Comparison of ENCODE assay signal across 8 mouse cellular contexts in genomic region chr9:31281663-31282015, GRCm38 (mm10). TPM values are rescaled to one million over a fixed set of nuclear protein-coding genes. Genes with fewer than 3 reads are reported as not detected.
DNase-seq lines count a peak whose midpoint lies in the region; ATAC-seq and TF ChIP-seq lines count a peak whose summit lies in the region.

No protein-coding gene starts in this region.

- ATAC-seq in heart, embryonic 13.5 days (ENCODE audit: extremely low read depth, insufficient number of reproducible peaks, low FRiP score, low TSS enrichment) = no peak
- no peak for ATAC-seq in limb, embryonic 14.5 days (ENCODE audit: low FRiP score, low read depth)
- no peak for ATAC-seq in midbrain, postnatal 0 days (ENCODE audit: low FRiP score)
- no peak for ATAC-seq in erythroid progenitor cell, adult 5-6 weeks (replicated peaks; ENCODE audit: low FRiP score, poor library complexity, severe bottlenecking)

- peak overlapping the region; percentile 72 for H3K4me2 ChIP-seq in heart, embryonic 13.5 days
- H3K4me2 ChIP-seq in limb, embryonic 14.5 days (replicated peaks; ENCODE audit: low read depth, low read length, severe bottlenecking) = peak overlapping the region; percentile 70
- H3K4me2 ChIP-seq in midbrain, postnatal 0 days (ENCODE audit: low read depth, low read length, poor library complexity, severe bottlenecking) = peak overlapping the region; percentile 82

- H3K4me3 ChIP-seq in heart, embryonic 13.5 days = peak overlapping the region; percentile 87
- peak overlapping the region; percentile 88 for H3K4me3 ChIP-seq in bone marrow, adult 2 months (replicated peaks; ENCODE audit: control insufficient read depth, low read depth, low read length)
- peak overlapping the region; percentile 84 for H3K4me3 ChIP-seq in limb, embryonic 14.5 days (replicated peaks; ENCODE audit: low read length)
- peak overlapping the region; percentile 83 for H3K4me3 ChIP-seq in midbrain, postnatal 0 days (ENCODE audit: low read depth, low read length)

- H3K27ac ChIP-seq in heart, embryonic 13.5 days (replicated peaks) = peak overlapping the region; percentile 98
- H3K27ac ChIP-seq in bone marrow, adult 2 months (ENCODE audit: control insufficient read depth, insufficient read depth, low read depth, low read length, poor library complexity) = peak overlapping the region; percentile 3; the same call in 1 of the 2 replicates
- peak overlapping the region; percentile 99 for H3K27ac ChIP-seq in limb, embryonic 14.5 days (replicated peaks; ENCODE audit: low read depth, low read length)
- H3K27ac ChIP-seq in midbrain, postnatal 0 days (ENCODE audit: low read depth, low read length) = peak overlapping the region; percentile 100

- no peak for DNase-seq in heart, postnatal 4 days
- DNase-seq in forelimb bud, embryonic 11.5 days (ENCODE audit: low read depth, low spot score) = peak; percentile 18
- DNase-seq in limb, embryonic 14.5 days (ENCODE audit: low spot score) = peak; percentile 15
- peak; percentile 49 for DNase-seq in midbrain, postnatal 0 days (ENCODE audit: low spot score)
- DNase-seq in urinary bladder, adult 18-20 months (ENCODE audit: low spot score in 2 of 2) = no peak

- H3K9ac ChIP-seq in heart, embryonic 13.5 days = peak overlapping the region; percentile 98
- H3K9ac ChIP-seq in limb, embryonic 14.5 days (ENCODE audit: low read depth, low read length, severe bottlenecking) = peak overlapping the region; percentile 98
- H3K9ac ChIP-seq in midbrain, postnatal 0 days (replicated peaks; ENCODE audit: low read length, poor library complexity, severe bottlenecking) = peak overlapping the region; percentile 98

- no peaks in the 10 kb centered on the region for H3K9me3 ChIP-seq in heart, embryonic 13.5 days
- H3K9me3 ChIP-seq in limb, embryonic 14.5 days (ENCODE audit: control insufficient read depth, low read length) = no peaks in the 10 kb centered on the region
- no peaks in the 10 kb centered on the region for H3K9me3 ChIP-seq in midbrain, postnatal 0 days (ENCODE audit: low read length)

- peaks cover 27% of the 10 kb centered on the region for H3K4me1 ChIP-seq in heart, embryonic 13.5 days
- no peaks in the 10 kb centered on the region for H3K4me1 ChIP-seq in bone marrow, adult 2 months (ENCODE audit: control insufficient read depth, insufficient read depth, low read length)
- H3K4me1 ChIP-seq in limb, embryonic 14.5 days (ENCODE audit: control insufficient read depth, insufficient read depth, low read length) = peaks cover 21% of the 10 kb centered on the region
- peaks cover 11% of the 10 kb centered on the region for H3K4me1 ChIP-seq in midbrain, postnatal 0 days (ENCODE audit: insufficient read depth, low read length)

- H3K27me3 ChIP-seq in heart, embryonic 13.5 days (replicated peaks) = no peaks in the 10 kb centered on the region
- no peaks in the 10 kb centered on the region for H3K27me3 ChIP-seq in limb, embryonic 14.5 days (ENCODE audit: control insufficient read depth, insufficient read depth, low read length)
- H3K27me3 ChIP-seq in midbrain, postnatal 0 days (ENCODE audit: insufficient read depth, low read length) = no peaks in the 10 kb centered on the region

- H3K36me3 ChIP-seq in heart, embryonic 13.5 days = no peaks in the 10 kb centered on the region
- H3K36me3 ChIP-seq in limb, embryonic 14.5 days (ENCODE audit: control insufficient read depth, insufficient read depth, low read length) = no peaks in the 10 kb centered on the region
- H3K36me3 ChIP-seq in midbrain, postnatal 0 days (ENCODE audit: insufficient read depth, low read length) = no peaks in the 10 kb centered on the region

- WGBS in heart, embryonic 13.5 days = 8% methylated on average over 11 of the region's 11 CpGs
- 5% methylated on average over 11 of the region's 11 CpGs for WGBS in bone marrow, adult 2 months
- WGBS in limb, embryonic 14.5 days = 3% methylated on average over 11 of the region's 11 CpGs
- WGBS in midbrain, postnatal 0 days = under 1% methylated on average over 11 of the region's 11 CpGs

- no peak for TF ChIP-seq CTCF in bone marrow, adult 2 months (IDR thresholded peaks at IDR 0.05; ENCODE audit: control insufficient read depth, insufficient read depth, low read length)
- no peak for TF ChIP-seq CTCF in midbrain, postnatal 0 days (IDR thresholded peaks at IDR 0.05)

- no peak for TF ChIP-seq POLR2A in bone marrow, adult 2 months (IDR thresholded peaks at IDR 0.05; ENCODE audit: borderline replicate concordance, control insufficient read depth, low read depth, low read length)
- TF ChIP-seq POLR2A in limb, embryonic 14.5 days (IDR thresholded peaks at IDR 0.05; ENCODE audit: borderline replicate concordance, extremely low read depth, insufficient read depth, insufficient read length) = no peak

RNA-seq across cellular contexts. Expression of gene Prdm10, which starts 1.3 kb away (rescaled TPM):
- 3.6 and 4.1 TPM in 2 replicates for polyA plus RNA-seq in heart, embryonic 13.5 days (2015; fragmentation: Nextera tagmentation; extraction: Ambion mirVana)
- total RNA-seq in heart, postnatal 4 days (2021) = 1 to 10 TPM; 6.8 to 7.5 TPM
- 5.0 and 9.6 TPM in 2 replicates for polyA plus RNA-seq in bone marrow, adult 2 months (2011; ENCODE audit: insufficient read depth, insufficient read length, low replicate concordance, missing spikeins)
- polyA plus RNA-seq in limb, embryonic 14.5 days (2012; rRNA removed) = 14.6 and 17.5 TPM in 2 replicates
- 5.2 and 5.5 TPM in 2 replicates for polyA plus RNA-seq in limb, embryonic 14.5 days (2014; fragmentation: Nextera tagmentation; extraction: Ambion mirVana)
- total RNA-seq in midbrain, postnatal 0 days (2014; rRNA removed) = 14.8 and 17.3 TPM in 2 replicates
- 4.6 and 5.0 TPM in 2 replicates for polyA plus RNA-seq in midbrain, postnatal 0 days (2015; fragmentation: Nextera tagmentation; extraction: Ambion mirVana)
- total RNA-seq in erythroid progenitor cell, adult 5-6 weeks (2015; ENCODE audit: low replicate concordance) = 25.6 and 25.9 TPM in 2 replicates
- total RNA-seq in erythroid progenitor cell, adult 5-6 weeks (2017; ENCODE audit: low replicate concordance) = 30.8 and 32.2 TPM in 2 replicates

Comparison
In these comparisons a context has a peak if more than half of its experiments do, and no peak if none do; other contexts are left out.
1. H3K27ac ChIP-seq: peak in every context shown above with its lines; median percentile 100 in midbrain, postnatal 0 days; 99 in limb, embryonic 14.5 days; 98 in heart, embryonic 13.5 days; 3 in bone marrow, adult 2 months.
2. DNase-seq: peak in forelimb bud, embryonic 11.5 days (single experiment), limb, embryonic 14.5 days (single experiment) and midbrain, postnatal 0 days (single experiment); none in heart, postnatal 4 days (single experiment) and urinary bladder, adult 18-20 months (0 of 2).
3. Peak in every context shown above with its lines, with median percentiles within 50 percentile points of each other: H3K4me2 ChIP-seq, H3K4me3 ChIP-seq and H3K9ac ChIP-seq.